Mouse (Mus musculus) megakaryocyte, adult 5-6 weeks (primary cell): ENCODE measurements at regions not wholly inside any gene's neighbourhood (a gene's known extent, or its start where the extent isn't known, plus 50 kb on each side); places are given as distances from the start of the nearest gene placed in this dataset.

ENCODE experiments used
- ATAC-seq: 2 replicates; pipeline ENCODE4 v1.8.0; 2016; ENCODE audit warnings: mild to moderate bottlenecking, inconsistent platforms; ENCODE audit not compliant: poor library complexity, severe bottlenecking

GRCm38 (mm10) chr1:193586896-193587295 is 216.8 kb upstream of the Camk1g start:
- ATAC-seq: no peak

GRCm38 (mm10) chr1:193583791-193584190 is 213.7 kb upstream of the Camk1g start:
- ATAC-seq: no peak

GRCm38 (mm10) chr1:193580393-193580792 is 210.3 kb upstream of the Camk1g start:
- ATAC-seq: peak; percentile 75

- ATAC-seq: no peak
Measured at GRCm38 (mm10) chr1:193579671-193580070, 209.6 kb upstream of the Camk1g start.

GRCm38 (mm10) chr1:193578661-193579175 is 208.6 kb upstream of the Camk1g start:
- no peak for ATAC-seq

- ATAC-seq: no peak
Measured at GRCm38 (mm10) chr1:193577821-193578220, 207.7 kb upstream of the Camk1g start.

GRCm38 (mm10) chr1:193575986-193576713 is 206.1 kb upstream of the Camk1g start:
- ATAC-seq: peak; percentile 75

- no peak for ATAC-seq
Measured at GRCm38 (mm10) chr1:193572827-193573226, 202.7 kb upstream of the Camk1g start.

GRCm38 (mm10) chr1:193572411-193572810 is 202.3 kb upstream of the Camk1g start:
- ATAC-seq: no peak

GRCm38 (mm10) chr1:193571088-193571487 is 201.0 kb upstream of the Camk1g start:
- no peak for ATAC-seq

GRCm38 (mm10) chr1:193568586-193569174 is 198.6 kb upstream of the Camk1g start:
- no peak for ATAC-seq

- ATAC-seq: no peak
Measured at GRCm38 (mm10) chr1:193567217-193567616, 197.1 kb upstream of the Camk1g start.

- ATAC-seq: no peak
Measured at GRCm38 (mm10) chr1:193564225-193564624, 194.1 kb upstream of the Camk1g start.

GRCm38 (mm10) chr1:193562242-193562641 is 192.1 kb upstream of the Camk1g start:
- ATAC-seq: no peak

- ATAC-seq: no peak; the same call in 1 of the 2 replicates
Measured at GRCm38 (mm10) chr1:193558122-193558521, 188.0 kb upstream of the Camk1g start.

- no peak for ATAC-seq
Measured at GRCm38 (mm10) chr1:193554731-193555130, 184.6 kb upstream of the Camk1g start.

- ATAC-seq: no peak
Measured at GRCm38 (mm10) chr1:193552348-193552747, 182.2 kb upstream of the Camk1g start.

GRCm38 (mm10) chr1:193551340-193551739 is 181.2 kb upstream of the Camk1g start:
- no peak for ATAC-seq

- ATAC-seq: no peak
Measured at GRCm38 (mm10) chr1:193550761-193551160, 180.7 kb upstream of the Camk1g start.

GRCm38 (mm10) chr1:193547356-193547755 is 177.3 kb upstream of the Camk1g start:
- no peak for ATAC-seq

- ATAC-seq: no peak
Measured at GRCm38 (mm10) chr1:193546044-193546432, 175.9 kb upstream of the Camk1g start.

- no peak for ATAC-seq
Measured at GRCm38 (mm10) chr1:193545406-193546043, 175.4 kb upstream of the Camk1g start.
